Mouse (Mus musculus) heart, embryonic 11.5 days (tissue): ENCODE measurements around the gene Uqcc1. TPM values are rescaled to one million over a fixed set of nuclear protein-coding genes. Genes with fewer than 3 reads are reported as not detected.

Source experiments
- ATAC-seq: fragments of 200-750 bp; cut with Nextera tagmentation; replicated peaks from 2 replicates; pipeline ENCODE4 v1.8.0; 2017; ENCODE audit warnings: moderate library complexity; ENCODE audit not compliant: insufficient number of reproducible peaks, low FRiP score, low TSS enrichment
- H3K27ac ChIP-seq: fragments of 300-500 bp; sonication (generic); 2 replicates; pipeline ENCODE4 v1.5.1; 2014; ENCODE audit warnings: mild to moderate bottlenecking, low read depth, low read length
- H3K27me3 ChIP-seq: fragments of 300-500 bp; sonication (generic); 2 replicates; pipeline ENCODE4 v1.6.1; 2014; ENCODE audit warnings: mild to moderate bottlenecking, low read length, mixed read lengths; ENCODE audit not compliant: control insufficient read depth, insufficient read depth
- H3K36me3 ChIP-seq: fragments of 300-500 bp; sonication (generic); 2 replicates; pipeline ENCODE4 v1.6.1; 2014; ENCODE audit warnings: mild to moderate bottlenecking, low read length, moderate library complexity, mixed read lengths; ENCODE audit not compliant: control insufficient read depth, insufficient read depth
- H3K4me1 ChIP-seq: fragments of 300-500 bp; sonication (generic); 2 replicates; pipeline ENCODE4 v1.6.1; 2014; ENCODE audit warnings: low read length; ENCODE audit not compliant: control insufficient read depth, insufficient read depth
- H3K4me2 ChIP-seq: fragments of 300-500 bp; sonication (generic); 2 replicates; pipeline ENCODE4 v1.6.1; 2014; ENCODE audit warnings: mild to moderate bottlenecking, moderate library complexity
- H3K4me3 ChIP-seq: fragments of 300-500 bp; sonication (generic); 2 replicates; pipeline ENCODE4 v1.5.1; 2014; ENCODE audit warnings: low read depth, low read length
- H3K9ac ChIP-seq: fragments of 300-500 bp; sonication (generic); 2 replicates; pipeline ENCODE4 v1.6.1; 2014; ENCODE audit warnings: mild to moderate bottlenecking, low read depth, low read length, moderate library complexity
- H3K9me3 ChIP-seq: fragments of 300-500 bp; sonication (generic); replicated peaks from 2 replicates; pipeline ENCODE4 v1.6.1; 2016; ENCODE audit warnings: low read length; ENCODE audit not compliant: control insufficient read depth
- WGBS: fragments of 180-500 bp; shearing (Covaris S2); extraction: QIAGEN DNeasy Blood & Tissue Kit; methylation state at CpG from one replicate; pipeline ENCODE4 v1.1.7; 2014; ENCODE audit not compliant: insufficient replicate concordance; 5-methylcytosine and 5-hydroxymethylcytosine counted together
- polyA plus RNA-seq: library from polyadenylated mRNA; unstranded; fragments of >200 nt; fragmentation: Nextera tagmentation; extraction: Ambion mirVana; gene quantifications from 2 replicates; pipeline ENCODE4 v1.2.1, GENCODE M21; 2014

Uqcc1 gene
- polyA plus RNA-seq, 1 experiment from 2014 or later, result 86.7 TPM

DNA sequence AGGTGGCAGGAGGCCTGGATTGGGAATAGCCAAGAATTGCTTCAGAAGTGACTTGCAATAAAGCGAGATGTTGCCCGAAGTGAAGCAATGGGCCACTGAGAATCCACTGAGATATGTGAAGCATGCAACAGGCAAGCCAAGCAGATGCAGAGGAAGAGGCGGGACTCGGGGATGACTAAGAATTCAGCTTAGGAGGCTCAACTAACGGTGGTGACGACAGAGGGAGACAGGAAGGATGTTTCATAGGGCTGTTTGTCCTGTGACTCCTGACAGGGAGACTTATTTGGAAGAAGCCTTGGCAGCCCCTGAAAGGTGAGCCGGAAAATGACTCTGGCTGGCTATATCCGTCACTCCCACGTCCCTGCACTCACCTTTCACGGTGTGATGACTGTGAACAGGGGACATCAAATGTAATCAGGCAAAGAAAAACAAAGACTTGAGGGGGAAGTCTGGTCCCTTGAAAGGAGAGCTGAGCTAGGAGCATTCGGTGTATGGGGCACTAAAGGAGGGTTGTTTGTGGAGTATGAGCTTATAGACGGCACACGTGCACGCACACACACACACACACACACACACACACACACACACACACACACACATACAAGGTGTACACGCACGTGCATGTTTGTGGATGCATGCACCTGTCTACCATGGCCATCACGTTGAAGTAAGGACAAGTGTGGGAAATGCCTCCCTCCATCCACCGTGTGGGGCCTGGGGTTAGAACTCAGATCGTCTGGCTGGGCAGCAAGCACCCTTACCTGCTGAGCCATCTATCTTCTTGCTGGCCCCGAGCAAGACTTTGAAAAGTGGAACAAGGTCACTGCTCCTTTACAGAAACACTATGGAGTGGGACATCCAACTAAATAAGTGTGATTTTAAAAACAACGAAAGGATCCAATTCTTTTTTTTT lies 50.9 kb downstream of the Uqcc1 start:
- H3K9ac ChIP-seq, result no peak overlapping the region
- H3K9me3 ChIP-seq, result no peaks in the 10 kb centered on the region
- H3K4me2 ChIP-seq, result no peak overlapping the region
- H3K27me3 ChIP-seq, result no peaks in the 10 kb centered on the region
- H3K27ac ChIP-seq, result no peak overlapping the region
- 0 out of 2 replicates have a peak, but pooled peaks cover 12% of the 10 kb centered on the region for H3K36me3 ChIP-seq
- H3K4me3 ChIP-seq, result no peak overlapping the region
- no peak for ATAC-seq
- WGBS, result 72% methylated on average over 21 of the region's 21 CpGs
- H3K4me1 ChIP-seq, result no peaks in the 10 kb centered on the region

DNA sequence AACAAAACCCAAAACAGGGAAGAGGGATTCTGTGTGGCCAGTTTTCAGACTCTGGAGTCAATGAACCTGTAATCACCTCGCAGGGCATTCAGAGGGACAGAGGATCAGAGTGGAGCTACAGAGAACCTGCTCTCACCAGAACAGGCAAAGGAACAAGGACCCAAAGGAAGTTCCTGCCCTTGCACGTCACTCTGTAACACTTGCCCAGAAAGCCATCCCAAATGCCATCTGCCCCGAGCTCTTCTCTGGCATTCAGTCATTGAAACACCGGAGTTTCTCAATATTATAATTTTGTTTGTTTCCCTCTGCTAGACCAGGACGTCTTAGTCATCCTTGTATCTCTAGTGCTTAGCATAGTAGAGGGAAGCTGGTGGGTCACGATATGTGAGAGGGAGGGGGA lies 56.5 kb downstream of the Uqcc1 start:
- no peaks in the 10 kb centered on the region for H3K4me1 ChIP-seq
- ATAC-seq, result no peak
- peaks cover 19% of the 10 kb centered on the region; the same call in 1 of the 2 replicates for H3K36me3 ChIP-seq
- H3K4me2 ChIP-seq, result no peak overlapping the region
- H3K27ac ChIP-seq, result no peak overlapping the region
- H3K9me3 ChIP-seq, result no peaks in the 10 kb centered on the region
- no peak overlapping the region for H3K4me3 ChIP-seq
- H3K27me3 ChIP-seq, result no peaks in the 10 kb centered on the region
- no peak overlapping the region for H3K9ac ChIP-seq
- WGBS, result 78% methylated on average over 6 of the region's 6 CpGs

DNA sequence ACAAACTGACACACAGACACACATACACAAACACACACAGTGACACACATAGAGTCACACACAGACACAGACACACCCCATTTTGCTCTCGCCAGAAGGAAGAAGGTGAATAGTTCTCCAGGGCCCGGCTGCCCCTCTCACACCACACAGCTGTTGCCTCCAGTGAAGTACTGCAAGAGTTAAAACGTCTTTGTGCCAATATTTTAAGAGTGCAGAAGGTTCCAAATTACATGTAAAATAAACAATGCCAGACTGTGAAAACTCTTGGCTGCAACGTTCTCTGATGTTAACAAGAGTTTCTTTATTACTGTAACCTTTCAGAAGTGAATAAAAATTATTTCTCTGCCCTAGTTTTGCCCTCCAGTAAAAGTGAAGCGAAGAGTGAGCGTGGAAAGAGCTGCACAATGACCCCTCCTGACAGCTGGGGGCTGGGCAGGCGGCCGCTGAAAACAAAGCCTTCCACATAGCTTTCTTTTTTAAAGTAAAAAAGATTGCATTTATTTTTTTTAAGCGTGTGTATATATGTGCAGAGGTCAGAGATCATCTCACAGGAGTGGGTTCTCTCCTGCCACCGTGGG lies 57.1 kb downstream of the Uqcc1 start:
- peaks cover 21% of the 10 kb centered on the region; the same call in 1 of the 2 replicates for H3K36me3 ChIP-seq
- ATAC-seq, result no peak
- no peaks in the 10 kb centered on the region for H3K27me3 ChIP-seq
- no peak overlapping the region for H3K4me3 ChIP-seq
- no peaks in the 10 kb centered on the region for H3K9me3 ChIP-seq
- WGBS, result 74% methylated on average over 10 of the region's 10 CpGs
- no peak overlapping the region for H3K4me2 ChIP-seq
- H3K4me1 ChIP-seq, result no peaks in the 10 kb centered on the region
- no peak overlapping the region for H3K27ac ChIP-seq
- H3K9ac ChIP-seq, result no peak overlapping the region

DNA sequence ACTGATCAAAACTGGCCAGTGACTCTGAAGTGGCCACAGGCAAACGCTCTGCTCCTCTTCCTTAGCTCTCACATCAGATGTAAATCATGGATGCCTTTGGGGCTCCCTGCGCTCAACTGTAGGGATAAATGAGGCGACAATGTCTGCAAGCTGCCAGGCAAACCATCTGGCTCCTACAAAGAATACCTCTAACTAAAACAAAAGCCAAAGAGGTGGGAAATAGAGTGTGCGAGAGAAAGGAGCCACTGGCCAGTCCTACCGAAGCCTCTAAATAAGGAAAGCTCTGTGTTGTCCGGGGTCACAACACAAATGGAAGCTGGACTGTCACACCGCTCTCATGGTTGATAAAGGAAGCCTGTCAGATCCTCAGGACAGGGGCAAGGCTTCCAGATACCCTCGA lies 57.6 kb downstream of the Uqcc1 start:
- no peak for ATAC-seq
- H3K9ac ChIP-seq, result no peak overlapping the region
- WGBS, result 68% methylated on average over 8 of the region's 8 CpGs
- H3K4me1 ChIP-seq, result no peaks in the 10 kb centered on the region
- H3K4me2 ChIP-seq, result no peak overlapping the region
- H3K9me3 ChIP-seq, result no peaks in the 10 kb centered on the region
- H3K27ac ChIP-seq, result no peak overlapping the region
- H3K36me3 ChIP-seq, result peaks cover 21% of the 10 kb centered on the region; the same call in 1 of the 2 replicates
- H3K4me3 ChIP-seq, result no peak overlapping the region
- H3K27me3 ChIP-seq, result no peaks in the 10 kb centered on the region

DNA sequence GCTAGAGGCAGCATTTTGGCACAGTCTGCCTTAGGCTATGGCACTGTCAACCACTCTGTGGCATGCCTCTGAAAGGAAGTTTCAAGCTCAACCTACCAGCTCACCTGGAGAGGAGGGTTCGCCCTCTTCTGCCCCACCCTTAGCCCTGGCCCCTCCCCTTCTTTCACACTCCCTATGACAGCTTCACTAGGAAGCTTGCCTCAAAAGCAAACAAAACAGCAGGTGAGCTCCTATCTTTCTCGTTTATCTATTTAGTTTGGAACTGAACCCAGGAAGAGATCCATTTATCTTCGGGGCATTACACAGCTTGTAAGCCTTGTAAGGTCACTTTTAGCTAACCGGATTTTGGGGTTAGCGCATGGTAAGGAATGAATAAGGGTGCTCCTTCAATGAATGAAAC lies 60.3 kb downstream of the Uqcc1 start:
- H3K9ac ChIP-seq, result no peak overlapping the region
- WGBS, result 67% methylated on average over 5 of the region's 5 CpGs
- no peak for ATAC-seq
- no peaks in the 10 kb centered on the region for H3K27me3 ChIP-seq
- no peak overlapping the region for H3K4me3 ChIP-seq
- no peaks in the 10 kb centered on the region for H3K4me1 ChIP-seq
- no peaks in the 10 kb centered on the region for H3K9me3 ChIP-seq
- H3K36me3 ChIP-seq, result peaks cover 12% of the 10 kb centered on the region; the same call in 1 of the 2 replicates
- H3K27ac ChIP-seq, result no peak overlapping the region
- H3K4me2 ChIP-seq, result no peak overlapping the region

DNA sequence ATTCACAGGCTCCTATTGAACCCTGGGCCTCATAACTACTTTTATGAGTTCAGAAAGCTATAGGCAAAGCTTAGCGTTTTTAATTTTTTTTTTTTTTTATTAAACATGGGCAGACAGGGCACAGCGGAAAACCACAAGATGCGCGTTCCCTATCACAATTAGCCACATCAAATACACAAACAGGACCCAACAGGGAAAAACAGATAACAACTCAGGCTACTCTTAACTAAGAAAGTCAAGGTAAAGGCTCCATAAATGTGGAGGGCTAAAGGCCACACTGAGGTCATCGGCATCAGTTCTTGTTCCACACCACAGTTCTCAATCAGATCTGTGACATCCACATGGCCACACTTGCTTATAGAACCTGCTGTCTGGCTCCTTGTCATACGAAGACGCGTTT lies 61.8 kb downstream of the Uqcc1 start:
- no peaks in the 10 kb centered on the region for H3K4me1 ChIP-seq
- no peaks in the 10 kb centered on the region for H3K27me3 ChIP-seq
- no peak for ATAC-seq
- H3K4me2 ChIP-seq, result no peak overlapping the region
- H3K4me3 ChIP-seq, result no peak overlapping the region
- no peak overlapping the region for H3K9ac ChIP-seq
- no peaks in the 10 kb centered on the region for H3K9me3 ChIP-seq
- no peak overlapping the region for H3K27ac ChIP-seq
- 94% methylated on average over 8 of the region's 8 CpGs for WGBS
- peaks cover 9% of the 10 kb centered on the region; the same call in 1 of the 2 replicates for H3K36me3 ChIP-seq

DNA sequence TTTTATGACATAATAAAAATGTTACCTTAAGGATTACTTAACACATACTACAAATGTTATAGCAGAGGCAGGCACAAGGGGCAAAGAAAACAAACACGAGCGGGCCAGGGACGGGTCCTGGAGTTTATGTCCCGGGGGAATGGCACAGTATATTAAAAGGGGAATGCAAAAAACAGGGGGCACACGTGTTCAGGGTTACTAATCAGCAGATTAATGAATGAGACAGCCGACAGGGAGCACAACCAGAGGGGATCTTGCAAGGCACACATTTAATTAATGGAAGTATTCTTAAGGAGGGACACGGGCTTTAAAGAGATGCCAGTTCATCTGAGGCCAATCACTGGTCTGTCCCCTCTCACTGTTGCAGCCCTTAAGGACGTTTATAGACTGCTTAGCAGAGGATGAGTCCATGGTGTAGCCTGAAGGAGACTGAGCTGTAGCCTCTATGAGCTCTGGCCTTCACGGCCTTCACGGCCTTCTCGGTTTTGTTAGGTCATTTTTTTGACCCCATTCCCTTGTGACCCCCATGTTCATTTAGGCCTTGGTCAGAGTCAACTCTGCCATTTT lies 66.7 kb downstream of the Uqcc1 start:
- Histone ChIP-seq H3K4me2 (no peak overlapping the region), H3K9ac (no peak overlapping the region), H3K4me1 (no peaks in the 10 kb centered on the region), H3K4me3 (no peak overlapping the region), H3K9me3 (no peaks in the 10 kb centered on the region), H3K27ac (no peak overlapping the region), H3K27me3 (no peaks in the 10 kb centered on the region), H3K36me3 (peaks cover under 1% of the 10 kb centered on the region; the same call in 1 of the 2 replicates)
- no peak for ATAC-seq
- 76% methylated on average over 11 of the region's 11 CpGs for WGBS

DNA sequence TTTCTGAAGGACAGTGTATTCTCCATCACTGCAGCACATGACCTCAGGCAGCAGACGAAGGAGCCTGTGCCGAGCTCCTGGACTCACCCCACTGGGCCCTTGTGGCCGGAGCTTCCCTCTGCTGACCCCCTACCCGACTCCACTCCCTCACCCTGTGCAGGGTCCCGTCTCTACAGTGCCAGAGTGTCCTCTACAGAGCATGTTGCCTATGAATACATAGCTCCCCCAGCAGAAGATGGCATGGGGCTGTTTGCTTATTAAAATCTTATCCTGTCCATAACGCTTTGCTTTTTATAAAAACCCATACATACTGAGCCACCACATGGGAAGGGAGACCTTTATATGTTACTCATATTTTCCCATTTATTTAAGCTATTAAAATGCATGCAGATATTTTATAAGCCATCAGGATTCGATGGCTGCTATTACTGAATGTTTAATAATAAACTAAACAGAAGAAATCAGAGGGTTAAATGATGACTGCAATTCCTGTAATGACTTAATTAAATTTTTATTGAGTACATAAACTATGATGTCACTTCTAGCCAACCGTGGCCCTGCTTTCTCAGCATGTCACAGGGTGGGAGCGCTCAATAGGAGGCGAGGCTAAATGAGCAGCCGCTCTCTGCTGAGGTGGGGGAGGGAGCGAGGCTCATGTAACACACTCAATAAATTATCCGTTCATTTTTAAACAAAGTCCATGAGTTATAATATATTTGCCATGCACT lies 67.4 kb downstream of the Uqcc1 start:
- ATAC-seq, result no peak
- Histone ChIP-seq H3K9ac (no peak overlapping the region), H3K4me1 (no peaks in the 10 kb centered on the region), H3K27ac (no peak overlapping the region), H3K9me3 (no peaks in the 10 kb centered on the region), H3K4me2 (no peak overlapping the region), H3K27me3 (no peaks in the 10 kb centered on the region), H3K36me3 (no peaks in the 10 kb centered on the region), H3K4me3 (no peak overlapping the region)
- WGBS, result 82% methylated on average over 13 of the region's 13 CpGs
